Mouse (Mus musculus) hematopoietic stem cell, adult 5-6 weeks (primary cell): ENCODE measurements around the gene Gimap4. TPM values are rescaled to one million over a fixed set of nuclear protein-coding genes. Genes with fewer than 3 reads are reported as not detected.

Experiments used
- ATAC-seq, 2 experiments: fragments of 125-278 bp in 1 of 2; replicated peaks in 1 of 2; 2 replicates each; pipeline ENCODE4 v1.8.0; 2016 to 2017; ENCODE audit warnings: inconsistent platforms in 2 of 2, mild to moderate bottlenecking in 2 of 2, moderate number of reproducible peaks in 2 of 2, low read depth in 1 of 2, moderate TSS enrichment in 1 of 2; ENCODE audit not compliant: low FRiP score in 2 of 2, poor library complexity in 2 of 2, severe bottlenecking in 2 of 2, insufficient read depth in 1 of 2, low TSS enrichment in 1 of 2
- total RNA-seq: library from RNA; stranded (forward); fragments of 172-1452, 232-1000 nt; gene quantifications from 2 replicates; pipeline ENCODE4 v1.2.3, GENCODE M21; 2017

Gimap4 gene
- total RNA-seq, 1 experiment from 2014 or later, result 35.7 TPM

DNA sequence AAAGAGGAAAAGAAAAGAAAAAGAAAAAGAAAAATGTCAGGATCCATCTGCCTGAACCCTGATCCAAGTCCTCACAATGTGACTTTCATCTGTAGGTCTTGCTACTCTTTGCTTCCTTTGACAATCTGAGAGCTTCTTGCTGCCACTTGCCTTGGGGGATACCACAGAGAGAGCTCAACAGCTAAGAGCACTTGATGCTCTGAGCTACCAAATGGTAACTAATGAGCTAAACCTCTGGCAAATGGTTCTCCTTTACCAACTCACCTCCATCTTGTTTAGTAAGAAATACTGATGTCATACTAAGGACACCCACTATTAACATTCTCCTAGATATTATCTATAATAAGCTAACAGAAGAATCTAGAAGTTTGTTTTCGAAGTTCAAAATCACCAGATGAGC lies 49.3 kb downstream of the Gimap4 start:
- ATAC-seq, result no peak

DNA sequence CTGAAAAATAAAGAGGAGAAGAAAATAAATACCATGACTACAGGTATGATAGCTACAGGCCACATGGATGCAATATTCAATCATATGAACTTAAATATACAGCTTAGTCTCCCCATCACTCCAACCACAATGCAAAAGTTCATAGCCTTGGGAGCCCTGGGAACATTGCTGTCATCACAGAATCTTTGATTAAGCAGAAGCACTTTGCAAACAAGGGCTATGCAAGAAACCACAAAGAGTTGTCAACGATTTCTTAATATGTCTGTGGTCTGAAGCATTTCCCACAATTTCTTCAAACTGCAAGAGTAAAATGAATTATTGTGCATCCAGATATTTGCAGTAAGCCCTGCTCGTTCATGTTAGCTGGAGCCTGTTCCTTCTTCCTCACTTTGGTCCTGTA lies 52.7 kb downstream of the Gimap4 start:
- peak in 1 of 2 experiments; percentile 4; a peak in 1 of 4 replicates for ATAC-seq

DNA sequence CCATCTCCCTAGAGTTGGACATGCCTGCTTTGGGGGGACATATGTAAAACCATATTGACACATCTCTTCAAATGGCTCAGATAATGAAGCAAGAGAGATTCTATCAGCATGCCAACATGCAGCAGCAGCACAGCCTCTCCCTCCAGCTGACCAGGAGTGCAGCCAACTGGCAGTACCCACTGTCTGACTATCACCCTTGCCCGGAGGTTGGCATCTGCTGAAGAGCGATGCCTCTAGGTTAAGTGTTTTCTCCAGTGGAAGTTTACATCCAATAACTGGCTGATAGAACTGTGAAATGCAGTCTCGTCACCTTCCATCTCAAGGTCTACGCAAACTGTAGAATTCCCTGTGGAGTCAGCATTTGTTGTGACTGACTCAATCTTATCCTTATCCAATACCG lies 53.3 kb downstream of the Gimap4 start:
- no peak for ATAC-seq

DNA sequence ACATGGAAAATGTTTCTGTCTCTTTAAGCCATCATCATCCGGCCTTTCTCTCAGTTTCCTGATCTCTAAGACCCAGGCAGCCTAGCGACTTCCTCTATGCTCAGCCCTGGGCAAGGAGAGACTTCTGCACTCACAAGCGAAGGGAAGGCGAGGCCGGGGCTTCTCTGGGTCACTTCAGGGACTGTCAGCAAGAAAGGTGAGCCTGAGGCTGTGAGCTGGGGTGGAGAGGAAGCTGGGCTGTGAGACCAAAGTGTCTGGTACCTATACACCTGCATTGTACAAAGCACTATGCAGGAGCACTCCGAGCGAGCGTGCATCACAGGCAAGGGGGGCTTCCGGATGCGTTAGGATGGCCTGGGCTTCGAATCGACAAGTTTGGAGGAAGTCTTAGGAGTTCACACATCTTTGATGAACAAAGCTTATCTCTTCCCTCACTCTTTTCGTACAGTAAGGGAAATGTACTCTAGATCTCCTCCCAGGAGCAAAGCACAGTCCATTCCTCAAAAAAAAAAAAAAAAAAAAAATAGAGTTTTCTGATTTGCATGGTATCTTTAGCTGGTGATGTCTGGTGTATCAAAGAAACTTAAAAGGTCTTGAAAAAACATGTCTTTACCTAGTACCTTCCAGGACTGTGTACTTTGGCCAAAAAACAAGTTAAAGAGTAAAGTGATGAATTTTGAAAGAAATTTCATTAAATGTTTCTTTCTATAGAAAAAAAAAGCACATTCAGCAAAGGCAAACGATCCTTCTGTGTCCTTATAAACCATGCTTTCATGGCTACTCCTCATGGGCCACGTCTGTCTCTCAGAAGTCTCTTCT lies 54.8 kb downstream of the Gimap4 start, which contains the start of gene Gimap1:
Gene Gimap1, plus strand, starts transcription at position 94 of the 819 bp plus-strand sequence.
- ATAC-seq, result peak; percentile 80 to 84

DNA sequence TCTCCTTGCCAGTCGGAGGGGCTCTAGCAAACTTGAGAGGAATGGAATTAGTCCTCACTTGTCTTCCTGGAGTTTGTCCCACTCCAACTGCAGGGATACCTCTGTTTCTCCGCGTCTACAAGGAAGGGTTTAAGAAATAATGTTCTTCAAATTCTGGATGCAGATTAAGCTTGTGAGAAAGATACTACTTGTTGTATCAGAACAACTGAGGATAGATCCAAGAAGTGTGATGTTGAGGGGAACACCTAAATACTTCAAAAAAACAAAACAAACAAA lies 55.4 kb downstream of the Gimap4 start:
- ATAC-seq, result no peak

DNA sequence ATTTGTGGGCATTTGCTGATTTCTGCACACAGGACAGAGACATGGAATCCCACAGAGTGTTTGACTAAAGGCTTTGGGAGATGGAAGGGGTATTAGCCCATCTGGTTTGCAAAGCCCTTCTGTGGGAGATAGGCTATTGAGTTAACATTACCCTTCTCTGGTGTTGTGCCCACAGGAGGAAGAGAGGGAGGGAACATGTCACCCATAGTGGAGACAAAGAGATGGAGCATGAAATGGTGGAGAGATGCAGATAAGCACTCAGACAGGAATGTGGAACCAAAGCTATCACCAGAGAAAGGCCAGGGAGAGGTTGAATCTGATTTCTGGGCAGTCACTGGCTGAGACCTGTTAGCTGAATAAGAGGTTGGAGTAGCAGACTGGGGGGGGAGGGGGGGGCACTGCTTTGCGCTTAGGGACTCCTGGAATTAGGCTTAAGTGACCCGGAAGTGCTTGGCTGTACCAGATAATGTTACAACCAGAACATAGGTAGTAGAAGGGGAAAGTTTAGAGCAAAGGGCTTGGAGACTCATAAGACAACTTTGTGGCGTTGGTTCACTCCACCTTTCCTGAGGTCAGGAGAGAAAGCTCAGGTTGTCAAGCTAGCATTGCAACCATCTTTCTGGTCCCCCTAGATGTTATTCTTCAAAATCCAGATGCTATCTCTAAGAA lies 56.3 kb downstream of the Gimap4 start:
- ATAC-seq, result no peak

DNA sequence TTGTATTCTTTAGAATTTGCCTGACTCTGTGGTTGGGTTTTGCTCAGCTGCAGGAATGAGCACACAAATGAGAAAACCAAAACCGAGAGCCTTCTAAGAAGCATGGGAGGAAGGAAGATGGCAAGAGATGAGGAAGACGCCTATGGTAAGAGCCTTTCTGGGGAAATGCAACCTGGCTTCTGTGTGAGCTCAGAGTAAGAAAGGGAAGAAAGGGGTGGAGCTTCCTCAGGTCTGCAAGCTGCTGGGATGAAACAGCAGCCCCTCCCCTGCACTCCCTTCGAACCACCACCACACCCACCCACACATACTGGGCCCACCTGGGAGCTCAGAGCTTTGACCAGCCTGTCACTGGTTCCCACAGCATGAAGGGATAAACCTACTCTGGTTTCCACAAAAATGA lies 56.9 kb downstream of the Gimap4 start:
- ATAC-seq, result no peak

Other genes starting within 250 kb of the Gimap4 start
- gene Zfp467, start 238.7 kb upstream of the Gimap4 start, total RNA-seq, result 8.6 and 9.8 TPM in 2 replicates
- gene Sspo, start 236.3 kb upstream of the Gimap4 start, total RNA-seq, result 0.19 TPM in 1 of 2 replicates, not detected in the other
- gene Atp6v0e2, start 146.9 kb upstream of the Gimap4 start, total RNA-seq, result 0.44 TPM in 1 of 2 replicates, not detected in the other
- 4.7 and 5.1 TPM in 2 replicates for gene Lrrc61, start 129.8 kb upstream of the Gimap4 start, total RNA-seq
- gene Rarres2, start 111.8 kb upstream of the Gimap4 start, total RNA-seq, result not detected in 2 replicates
- gene Gm45021, start 94.9 kb upstream of the Gimap4 start, total RNA-seq, result not detected in 2 replicates
- 30.1 and 32.0 TPM in 2 replicates for gene Repin1, start 90.7 kb upstream of the Gimap4 start, total RNA-seq
- gene Gm44965, start 90.6 kb upstream of the Gimap4 start, total RNA-seq, result 10.0 TPM in 1 of 2 replicates, not detected in the other
- 6.1 and 8.4 TPM in 2 replicates for gene Zfp775, start 82.5 kb upstream of the Gimap4 start, total RNA-seq
- 2.0 and 2.6 TPM in 2 replicates for gene AI854703, start 57.8 kb upstream of the Gimap4 start, total RNA-seq
- 52.3 and 68.2 TPM in 2 replicates for gene Gimap8, start 37.3 kb upstream of the Gimap4 start, total RNA-seq
- 83.6 and 95.8 TPM in 2 replicates for gene Gimap9, start 8.4 kb upstream of the Gimap4 start, total RNA-seq
- gene Gimap6, start 23.7 kb downstream of the Gimap4 start, total RNA-seq, result 416 and 544 TPM in 2 replicates
- gene Gm28053, start 34.1 kb downstream of the Gimap4 start, total RNA-seq, result 100 and 477 TPM in 2 replicates
- 11.0 and 25.5 TPM in 2 replicates for gene Gimap7, start 34.1 kb downstream of the Gimap4 start, total RNA-seq
- gene Gimap1, start 54.5 kb downstream of the Gimap4 start, total RNA-seq, result 122 and 153 TPM in 2 replicates
- 39.8 and 45.8 TPM in 2 replicates for gene Gimap5, start 61.6 kb downstream of the Gimap4 start, total RNA-seq
- gene Gimap3, start 86.3 kb downstream of the Gimap4 start, total RNA-seq, result 2.4 and 7.8 TPM in 2 replicates
- 61.0 and 79.8 TPM in 2 replicates for gene Tmem176a, start 156.4 kb downstream of the Gimap4 start, total RNA-seq
- 261 and 319 TPM in 2 replicates for gene Tmem176b, start 156.9 kb downstream of the Gimap4 start, total RNA-seq
- gene Aoc1, start 188.3 kb downstream of the Gimap4 start, total RNA-seq, result not detected in 2 replicates
- gene 1600015I10Rik, start 245.3 kb downstream of the Gimap4 start, total RNA-seq, result not detected in 2 replicates